Mouse (Mus musculus) ES-Bruce4 (cell line): ENCODE results near the gene Endou.

ENCODE experiments used
- CTCF ChIP-seq: IDR thresholded peaks from one replicate; pipeline ENCODE4 v1.8.1; 2011; ENCODE audit warnings: low read depth, low read length
- EP300 ChIP-seq: IDR thresholded peaks from 2 replicates; pipeline ENCODE4 v1.6.1; 2011; ENCODE audit warnings: low read depth, low read length; ENCODE audit not compliant: insufficient read depth
- POLR2A ChIP-seq: IDR thresholded peaks from one replicate; pipeline ENCODE4 v1.8.1; 2011; ENCODE audit warnings: low read length; ENCODE audit not compliant: insufficient read depth

- TF ChIP-seq CTCF: no peak
- TF ChIP-seq POLR2A: no peak
- TF ChIP-seq EP300: no peak
These were observed at the start of gene Endou for GRCm38 (mm10) chr15:97731111-97731510.
